Mouse (Mus musculus) liver, embryonic 12.5 days (tissue): Measurements from ENCODE around the gene Stpg3. TPM values are rescaled to one million over a fixed set of nuclear protein-coding genes. Genes with fewer than 3 reads are reported as not detected.

Experiments used
- ATAC-seq: fragments of 200-750 bp; cut with Nextera tagmentation; 2 replicates; pipeline ENCODE4 v1.8.0; 2017; ENCODE audit warnings: moderate number of reproducible peaks, mild to moderate bottlenecking, moderate library complexity
- H3K27ac ChIP-seq: fragments of 300-500 bp; sonication (generic); 2 replicates; pipeline ENCODE4 v1.5.1; 2016; ENCODE audit warnings: mild to moderate bottlenecking
- H3K27me3 ChIP-seq: fragments of 300-500 bp; sonication (generic); replicated peaks from 2 replicates; pipeline ENCODE4 v1.6.1; 2016; ENCODE audit warnings: mild to moderate bottlenecking, moderate library complexity
- H3K36me3 ChIP-seq: fragments of 300-500 bp; sonication (generic); 2 replicates; pipeline ENCODE4 v1.6.1; 2016; ENCODE audit warnings: mild to moderate bottlenecking, moderate library complexity
- H3K4me1 ChIP-seq: fragments of 300-500 bp; sonication (generic); 2 replicates; pipeline ENCODE4 v1.6.1; 2016
- H3K4me2 ChIP-seq: fragments of 300-500 bp; sonication (generic); 2 replicates; pipeline ENCODE4 v1.6.1; 2016; ENCODE audit warnings: mild to moderate bottlenecking, moderate library complexity
- H3K4me3 ChIP-seq: fragments of 300-500 bp; sonication (generic); 2 replicates; pipeline ENCODE4 v1.5.1; 2016; ENCODE audit warnings: mild to moderate bottlenecking, moderate library complexity
- H3K9ac ChIP-seq: fragments of 300-500 bp; sonication (generic); 2 replicates; pipeline ENCODE4 v1.6.1; 2016; ENCODE audit warnings: mild to moderate bottlenecking, moderate library complexity
- H3K9me3 ChIP-seq: fragments of 300-500 bp; sonication (generic); replicated peaks from 2 replicates; pipeline ENCODE4 v1.6.1; 2016; ENCODE audit warnings: mild to moderate bottlenecking, moderate library complexity
- WGBS: fragments of 180-500 bp; shearing (Covaris S2); methylation state at CpG from one replicate; pipeline ENCODE4 v1.1.7; 2016; ENCODE audit not compliant: insufficient replicate concordance; 5-methylcytosine and 5-hydroxymethylcytosine counted together
- polyA plus RNA-seq: library from polyadenylated mRNA; unstranded; fragments of >200 nt; fragmentation: Nextera tagmentation; extraction: Ambion mirVana; gene quantifications from 2 replicates; pipeline ENCODE4 v1.2.1, GENCODE M21; 2016

Stpg3 gene
- polyA plus RNA-seq, 1 experiment from 2014 or later = not detected

DNA sequence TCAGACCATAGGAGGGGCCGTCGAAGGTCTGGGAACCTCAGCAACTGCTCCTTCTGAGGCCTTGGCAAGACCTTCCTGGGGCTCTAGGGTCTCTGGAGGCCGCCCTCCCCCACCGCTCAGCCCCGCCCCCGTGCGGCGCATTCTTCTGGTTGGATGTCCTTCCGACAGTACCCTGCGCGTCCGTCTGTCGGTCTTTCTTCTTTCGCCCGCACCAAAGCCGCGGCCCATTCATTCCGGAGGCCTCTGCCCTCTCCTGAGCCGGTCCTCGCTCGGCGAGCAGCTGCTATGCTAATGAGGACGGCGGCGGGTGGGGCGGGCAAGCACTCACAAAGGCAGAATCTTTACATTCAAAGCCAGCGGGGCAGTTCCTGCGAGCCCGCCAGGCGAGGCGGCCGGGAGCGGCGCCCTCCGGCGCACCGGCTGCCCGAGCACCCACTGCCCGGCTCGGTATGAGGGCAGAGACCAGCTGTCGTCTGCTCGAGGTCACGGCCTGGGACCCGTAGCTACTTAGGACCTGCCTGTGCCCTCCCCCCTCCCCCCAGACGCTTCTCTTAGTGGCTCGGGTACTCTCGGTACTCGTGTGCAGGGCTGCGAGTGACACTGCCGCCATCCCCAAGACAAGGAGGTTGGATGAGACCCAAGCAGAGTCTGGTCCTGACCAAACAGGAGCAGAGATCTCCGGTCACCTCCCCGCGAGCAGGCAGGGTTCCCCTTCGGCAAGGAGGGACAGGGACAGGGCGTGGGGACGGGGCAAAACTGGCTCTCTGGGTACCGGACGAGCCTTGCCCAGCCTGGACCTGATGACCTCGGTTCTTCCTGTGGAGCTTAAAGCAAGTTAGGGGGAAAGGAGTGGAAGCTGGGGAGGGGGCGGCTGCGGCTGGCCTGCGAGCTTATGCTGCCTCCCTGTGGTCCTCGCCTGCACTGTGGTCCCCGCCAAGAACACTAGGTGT, 28.5 kb downstream of the Stpg3 start:
- H3K9me3 ChIP-seq = no peaks in the 10 kb centered on the region
- peaks cover 38% of the 10 kb centered on the region for H3K4me1 ChIP-seq
- ATAC-seq = peak; percentile 31
- H3K36me3 ChIP-seq = no peaks in the 10 kb centered on the region
- H3K4me2 ChIP-seq = peak overlapping the region; percentile 82
- H3K27ac ChIP-seq = 0 out of 2 replicates have a peak overlapping the region, but pooled peaks have one; percentile 32
- peak overlapping the region; percentile 53 for H3K4me3 ChIP-seq
- H3K27me3 ChIP-seq = peaks cover 69% of the 10 kb centered on the region
- 2% methylated on average over 64 of the region's 64 CpGs for WGBS
- H3K9ac ChIP-seq = peak overlapping the region; percentile 61

DNA sequence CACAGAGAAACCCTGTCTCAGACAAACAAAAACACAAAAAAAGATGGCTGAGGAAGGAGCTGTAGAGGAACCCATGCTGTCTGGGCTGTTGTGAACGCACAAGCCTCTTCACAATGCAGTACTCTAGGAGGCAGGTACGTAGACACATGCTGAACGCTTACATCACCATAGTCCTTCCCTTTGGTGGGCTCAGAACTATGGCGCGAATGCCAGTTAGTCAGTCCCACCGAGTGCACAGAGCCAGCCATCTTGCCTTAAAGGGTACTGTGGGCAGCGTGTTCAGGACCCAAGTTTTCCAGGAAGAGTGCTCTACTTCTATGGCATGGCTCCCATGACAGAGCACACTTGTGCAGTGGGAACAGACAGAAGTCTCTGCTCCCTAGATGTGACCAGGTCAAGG, 29.9 kb downstream of the Stpg3 start:
- Histone ChIP-seq H3K27ac (no peak overlapping the region), H3K27me3 (peaks cover 83% of the 10 kb centered on the region), H3K4me2 (no peak overlapping the region), H3K9me3 (no peaks in the 10 kb centered on the region), H3K9ac (no peak overlapping the region), H3K4me1 (peaks cover 52% of the 10 kb centered on the region), H3K36me3 (no peaks in the 10 kb centered on the region), H3K4me3 (no peak overlapping the region)
- ATAC-seq = no peak
- WGBS = 86% methylated on average over 7 of the region's 7 CpGs

DNA sequence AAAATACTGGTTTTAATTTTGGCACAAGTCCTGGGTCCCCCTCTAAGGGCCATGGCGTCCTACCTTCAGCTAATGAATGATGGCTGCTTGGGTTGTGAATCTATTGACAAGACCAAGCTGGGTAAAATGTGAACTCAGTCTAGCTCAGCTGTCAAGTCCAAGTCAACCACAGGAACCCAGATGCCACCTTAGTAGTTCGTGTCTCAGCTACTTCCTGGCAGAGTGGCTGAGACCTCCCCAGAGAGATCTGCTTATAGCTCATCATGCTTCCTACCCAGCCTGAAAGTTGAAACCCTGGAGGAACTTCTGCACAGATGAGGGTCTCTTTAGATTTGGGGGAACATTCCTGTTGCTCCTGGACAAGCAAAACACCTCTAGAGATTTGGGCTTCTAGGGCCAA, 31.1 kb downstream of the Stpg3 start:
- no peak overlapping the region for H3K4me2 ChIP-seq

DNA sequence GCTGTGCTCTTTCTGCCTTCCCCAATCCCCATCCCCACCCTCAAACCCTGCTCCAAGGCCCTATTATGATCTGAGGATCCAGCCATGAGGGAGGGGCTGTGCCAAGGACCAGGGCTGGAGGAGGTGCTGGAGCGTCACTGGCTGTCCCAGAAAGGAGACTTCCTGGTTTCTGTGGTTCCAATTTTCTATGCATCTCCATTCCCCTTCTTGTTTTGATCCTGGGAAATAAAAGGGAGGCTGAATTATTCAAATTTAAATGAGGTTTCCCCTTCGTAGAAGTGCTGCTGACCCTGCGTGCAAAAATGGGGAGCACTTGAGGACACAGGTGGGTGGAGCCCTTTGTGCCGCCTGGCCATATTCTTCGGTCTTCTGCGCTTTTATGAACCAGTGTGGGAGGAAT, 31.8 kb downstream of the Stpg3 start:
- no peak for ATAC-seq
- peak overlapping the region; percentile 70; the same call in 1 of the 2 replicates for H3K4me3 ChIP-seq
- H3K27ac ChIP-seq = no peak overlapping the region
- H3K27me3 ChIP-seq = peaks cover 95% of the 10 kb centered on the region
- no peaks in the 10 kb centered on the region for H3K9me3 ChIP-seq
- H3K4me2 ChIP-seq = peak overlapping the region; percentile 99
- peaks cover 67% of the 10 kb centered on the region for H3K4me1 ChIP-seq
- WGBS = 32% methylated on average over 6 of the region's 6 CpGs
- no peaks in the 10 kb centered on the region for H3K36me3 ChIP-seq
- H3K9ac ChIP-seq = 0 out of 2 replicates have a peak overlapping the region, but pooled peaks have one; percentile 27

More for the DNA sequence above, 31.1 kb downstream of the Stpg3 start:
- WGBS = 71% methylated on average over 2 of the region's 2 CpGs
- H3K27me3 ChIP-seq = peaks cover 93% of the 10 kb centered on the region
- ATAC-seq = no peak
- no peak overlapping the region for H3K4me3 ChIP-seq
- H3K9ac ChIP-seq = no peak overlapping the region
- no peak overlapping the region for H3K27ac ChIP-seq
- peaks cover 60% of the 10 kb centered on the region for H3K4me1 ChIP-seq
- H3K9me3 ChIP-seq = no peaks in the 10 kb centered on the region
- no peaks in the 10 kb centered on the region for H3K36me3 ChIP-seq

DNA sequence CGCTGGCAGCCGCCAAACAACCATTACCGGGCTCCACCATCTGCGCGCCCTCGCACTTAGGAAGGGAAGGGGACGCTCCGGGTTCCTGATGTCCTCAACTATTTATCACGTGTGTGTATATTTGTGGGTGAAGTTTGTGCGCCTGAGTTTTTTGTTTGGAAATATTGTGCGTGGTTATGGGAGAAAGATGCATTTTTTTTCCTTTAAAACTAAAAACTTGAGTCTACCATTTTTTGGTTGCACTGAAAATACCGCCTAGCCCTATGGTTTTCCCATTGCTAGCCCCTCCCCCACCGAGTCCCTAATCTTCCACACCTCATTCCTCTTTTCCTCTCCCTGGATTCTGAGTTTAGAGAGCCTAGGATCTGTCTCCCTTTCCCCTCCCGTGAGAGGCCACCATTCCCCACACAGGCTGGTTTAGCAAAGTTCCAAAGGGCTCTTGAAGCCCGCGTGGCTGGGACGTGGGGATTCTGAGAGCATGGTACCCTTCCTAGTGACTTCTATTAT, 32.5 kb downstream of the Stpg3 start:
- Histone ChIP-seq H3K27ac (peak overlapping the region; percentile 89), H3K36me3 (no peaks in the 10 kb centered on the region), H3K4me3 (peak overlapping the region; percentile 70), H3K9ac (peak overlapping the region; percentile 80), H3K4me1 (peaks cover 74% of the 10 kb centered on the region), H3K4me2 (peak overlapping the region; percentile 99), H3K27me3 (peaks cover 97% of the 10 kb centered on the region), H3K9me3 (no peaks in the 10 kb centered on the region)
- no peak for ATAC-seq
- 2% methylated on average over 17 of the region's 17 CpGs for WGBS

DNA sequence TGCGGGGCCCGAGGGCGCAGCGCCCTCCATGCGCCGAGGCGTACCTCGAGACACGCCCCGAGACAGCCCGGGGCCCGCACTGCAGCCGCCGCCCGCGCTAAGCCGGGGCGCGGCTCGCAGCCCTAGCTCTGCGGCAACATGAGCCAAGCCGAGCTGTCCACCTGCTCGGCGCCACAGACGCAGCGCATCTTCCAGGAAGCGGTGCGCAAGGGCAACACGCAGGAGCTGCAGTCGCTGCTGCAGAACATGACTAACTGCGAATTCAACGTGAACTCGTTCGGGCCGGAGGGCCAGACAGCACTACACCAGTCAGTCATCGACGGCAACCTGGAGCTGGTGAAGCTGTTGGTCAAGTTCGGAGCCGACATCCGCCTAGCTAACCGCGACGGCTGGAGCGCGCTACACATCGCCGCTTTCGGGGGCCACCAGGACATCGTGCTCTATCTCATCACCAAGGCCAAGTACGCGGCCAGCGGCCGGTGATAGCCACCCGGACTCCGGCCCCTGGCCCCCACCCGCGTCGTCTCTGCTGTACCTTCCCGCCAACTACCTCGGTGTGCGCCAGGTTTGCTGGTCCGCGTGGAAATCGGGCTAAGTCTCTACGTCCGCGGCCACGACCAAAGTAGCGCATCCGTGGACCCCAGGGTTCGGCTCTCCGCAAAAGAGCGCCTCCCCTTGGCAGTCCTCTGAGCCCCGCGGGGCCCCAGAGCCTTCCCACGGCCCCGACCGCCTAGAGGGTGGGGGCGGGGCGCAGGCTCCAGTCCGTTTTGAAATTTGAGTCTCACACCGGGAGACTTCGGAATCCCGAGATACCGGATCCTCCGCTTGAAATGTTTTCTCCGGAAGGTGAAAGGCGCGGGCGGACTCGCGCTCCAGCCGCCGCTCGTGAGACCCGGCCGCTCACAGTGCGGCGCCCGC, 33.2 kb downstream of the Stpg3 start:
- H3K36me3 ChIP-seq = no peaks in the 10 kb centered on the region
- H3K4me1 ChIP-seq = peaks cover 76% of the 10 kb centered on the region
- no peaks in the 10 kb centered on the region for H3K9me3 ChIP-seq
- ATAC-seq = peak; percentile 79
- H3K9ac ChIP-seq = peak overlapping the region; percentile 80
- WGBS = under 1% methylated on average over 96 of the region's 100 CpGs
- peak overlapping the region; percentile 70 for H3K4me3 ChIP-seq
- H3K27me3 ChIP-seq = peaks cover 97% of the 10 kb centered on the region
- H3K27ac ChIP-seq = peak overlapping the region; percentile 89
- peak overlapping the region; percentile 99 for H3K4me2 ChIP-seq

DNA sequence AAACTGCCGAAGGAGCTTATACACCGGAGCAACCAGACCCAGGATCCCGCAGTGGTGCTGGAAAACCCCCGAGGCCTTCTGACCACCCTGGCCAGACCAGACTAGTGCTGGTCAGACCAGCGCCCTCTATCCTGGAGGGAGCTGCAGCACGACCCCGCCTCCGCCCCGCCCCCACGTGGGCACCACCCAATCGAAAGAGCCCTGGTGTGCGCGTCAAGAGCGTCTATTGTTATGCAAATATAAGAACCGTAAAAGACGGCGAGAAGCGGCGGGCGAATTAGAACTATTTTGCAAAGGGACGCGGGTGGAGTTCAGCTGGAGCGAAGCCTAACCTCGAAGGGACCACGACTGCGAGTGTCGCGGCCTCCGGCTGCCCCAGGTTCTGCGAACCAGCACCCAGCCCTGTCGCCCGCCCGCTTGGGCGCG, 33.9 kb downstream of the Stpg3 start, which contains the start of gene Nrarp:
Nrarp (plus strand) TSS at position 281 of the 426 bp plus-strand sequence.
- Histone ChIP-seq H3K36me3 (no peaks in the 10 kb centered on the region), H3K4me1 (peaks cover 76% of the 10 kb centered on the region), H3K4me2 (peak within 1 kb of the TSS; percentile 99), H3K9ac (peak within 1 kb of the TSS; percentile 80), H3K27ac (peak within 1 kb of the TSS; percentile 89), H3K4me3 (peak within 1 kb of the TSS; percentile 70), H3K9me3 (no peaks in the 10 kb centered on the region), H3K27me3 (peaks cover 90% of the 10 kb centered on the region)
- under 1% methylated on average over 35 of the region's 35 CpGs for WGBS
- peak; percentile 85 for ATAC-seq

DNA sequence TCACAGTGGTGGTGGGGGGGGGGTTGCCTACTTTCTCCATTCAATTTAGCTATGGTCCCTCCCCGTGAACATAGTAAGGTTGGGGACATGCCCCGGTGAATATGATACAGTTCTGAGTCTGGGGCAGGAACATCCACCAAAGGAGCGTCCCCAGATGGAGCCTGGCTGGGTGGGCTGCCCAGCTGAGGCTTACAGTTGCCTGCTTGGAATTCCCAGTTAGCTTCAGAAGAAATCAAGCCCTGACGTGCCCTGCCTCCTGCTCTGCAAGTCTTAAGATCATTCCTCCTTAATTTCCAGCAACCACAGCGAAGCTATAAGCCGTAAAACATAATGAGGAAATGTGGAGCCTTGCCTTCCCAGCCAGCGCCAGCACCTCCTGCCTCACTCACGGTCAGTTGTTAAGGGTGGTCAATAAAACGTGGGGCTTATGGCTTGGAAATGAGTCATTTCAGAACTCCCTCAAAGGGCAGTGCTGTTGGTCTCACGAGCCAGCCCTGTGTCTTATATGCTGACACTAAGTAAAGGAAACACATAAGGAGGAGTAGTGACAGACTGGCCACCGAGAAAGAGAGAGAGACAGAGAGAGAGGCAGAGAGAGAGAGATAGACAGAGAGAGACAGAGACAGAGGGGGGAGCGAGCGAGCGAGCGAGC, 34.7 kb downstream of the Stpg3 start:
- Histone ChIP-seq H3K4me1 (peaks cover 78% of the 10 kb centered on the region), H3K9ac (no peak overlapping the region), H3K4me3 (peak overlapping the region; percentile 70), H3K4me2 (peak overlapping the region; percentile 99), H3K9me3 (no peaks in the 10 kb centered on the region), H3K36me3 (no peaks in the 10 kb centered on the region), H3K27ac (no peak overlapping the region), H3K27me3 (peaks cover 82% of the 10 kb centered on the region)
- ATAC-seq = no peak
- WGBS = 59% methylated on average over 15 of the region's 15 CpGs

DNA sequence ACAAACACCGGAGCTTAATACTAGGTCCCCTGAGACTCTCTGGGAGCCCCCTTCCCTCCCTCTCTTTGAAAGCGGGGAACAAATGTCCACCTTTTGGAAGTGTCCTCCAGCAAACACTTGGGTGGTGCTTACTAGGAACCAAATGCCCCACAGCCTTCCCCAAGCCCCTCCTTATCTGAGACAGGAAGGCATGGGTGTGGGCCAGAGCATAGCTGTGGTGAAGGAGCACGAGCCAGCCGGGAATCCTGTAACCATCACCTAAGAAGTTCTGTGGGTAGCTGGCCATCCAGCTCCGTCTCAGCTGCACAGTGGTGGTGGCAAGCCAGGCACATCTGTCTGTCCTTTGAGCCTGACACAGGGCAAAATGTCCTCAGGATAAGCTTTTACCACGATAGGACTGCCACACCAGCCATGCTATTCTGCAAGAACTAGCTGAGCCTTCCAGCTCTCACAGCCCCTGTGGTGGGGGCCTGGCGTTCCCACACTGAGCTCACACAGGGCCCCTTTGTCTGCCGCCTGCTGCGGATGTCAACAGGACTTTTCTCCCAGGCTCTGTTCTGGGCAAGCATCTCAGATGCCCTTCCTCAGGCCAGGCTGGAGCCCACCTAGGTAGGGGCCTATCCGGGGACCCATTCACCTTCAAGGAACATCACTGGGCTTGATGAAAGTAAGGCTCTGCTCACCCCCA, 36.0 kb downstream of the Stpg3 start:
- peaks cover 91% of the 10 kb centered on the region for H3K4me1 ChIP-seq

DNA sequence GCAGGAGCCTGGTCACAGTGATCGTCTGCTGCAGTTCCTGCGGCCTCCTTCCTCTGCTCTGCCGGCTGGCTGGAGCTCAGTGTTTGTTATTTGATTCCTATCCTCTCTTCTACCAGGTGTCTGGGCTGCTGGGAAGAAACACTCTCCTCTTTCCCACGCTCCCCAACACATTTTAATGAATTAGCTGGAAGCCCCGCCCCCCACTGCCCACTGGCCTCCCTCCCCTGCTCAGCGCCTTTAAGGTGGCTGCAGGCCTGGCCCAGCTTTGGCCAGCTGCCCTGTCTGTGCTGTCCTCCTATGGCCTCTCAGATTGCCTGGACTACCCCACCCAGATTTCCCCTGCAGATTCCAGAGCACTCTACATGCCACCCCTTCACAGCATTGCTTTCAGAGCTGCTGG, 36.8 kb downstream of the Stpg3 start:
- Histone ChIP-seq H3K9me3 (no peaks in the 10 kb centered on the region), H3K9ac (no peak overlapping the region), H3K27ac (no peak overlapping the region), H3K4me1 (peaks cover 94% of the 10 kb centered on the region), H3K4me3 (no peak overlapping the region), H3K4me2 (no peak overlapping the region), H3K27me3 (peaks cover 62% of the 10 kb centered on the region), H3K36me3 (no peaks in the 10 kb centered on the region)
- WGBS = 29% methylated on average over 6 of the region's 6 CpGs
- no peak for ATAC-seq

More for the DNA sequence above, 36.0 kb downstream of the Stpg3 start:
- Histone ChIP-seq H3K9me3 (no peaks in the 10 kb centered on the region), H3K4me3 (no peak overlapping the region), H3K36me3 (no peaks in the 10 kb centered on the region), H3K4me2 (peak overlapping the region; percentile 12; the same call in 1 of the 2 replicates), H3K27ac (no peak overlapping the region), H3K27me3 (peaks cover 69% of the 10 kb centered on the region), H3K9ac (peak overlapping the region; percentile 20; the same call in 1 of the 2 replicates)
- no peak for ATAC-seq
- WGBS = 25% methylated on average over 10 of the region's 10 CpGs
